Mouse (Mus musculus): ENCODE measurements at regions not wholly inside any gene's neighbourhood (a gene's known extent, or its start where the extent isn't known, plus 50 kb on each side); places are given as distances from the start of the nearest gene placed in this dataset.

- TF ChIP-seq POLR2A (IDR thresholded peaks at IDR 0.05; ENCODE audit: extremely low read depth, insufficient read depth, low read length) = no peak
- no peak for TF ChIP-seq CTCF (IDR thresholded peaks at IDR 0.05; ENCODE audit: extremely low read depth, insufficient read depth, low read length)
Measured at GRCm38 (mm10) chr1:35814751-35815150, 253.4 kb upstream of the Hs6st1 start.
